Mouse (Mus musculus): ENCODE data around the gene Rpl12. TPM values are rescaled to one million over a fixed set of nuclear protein-coding genes. Genes with fewer than 3 reads are reported as not detected.

Gene Rpl12
- polyA plus RNA-seq, 2 experiments = 162 to 646 TPM

- TF ChIP-seq EP300 (IDR thresholded peaks at IDR 0.05; ENCODE audit: low read depth) = no peak
- TF ChIP-seq CTCF (IDR thresholded peaks at IDR 0.05; ENCODE audit: low read depth) = no peak
- Histone ChIP-seq H3K9ac (replicated peaks) (peak overlapping the region; percentile 16; the same call in 1 of the 2 replicates), H3K4me2 (ENCODE audit: low read depth) (peak overlapping the region; percentile 86), H3K27ac (peak overlapping the region; percentile 33), H3K4me1 (replicated peaks; ENCODE audit: control insufficient read depth in 2 of 2, insufficient read depth in 2 of 2, low read length in 1 of 2) (peaks cover 11 to 26% of the 10 kb centered on the region in 2 experiments), H3K27me3 (ENCODE audit: control insufficient read depth, insufficient read depth, low read length) (no peaks in the 10 kb centered on the region), H3K4me3 (ENCODE audit: insufficient read depth in 1 of 2, low read depth in 2 of 2, low read length in 2 of 2) (no peak overlapping the region; a peak in 1 of 4 replicates), H3K9me3 (ENCODE audit: control insufficient read depth, low read length) (no peaks in the 10 kb centered on the region), H3K36me3 (replicated peaks; ENCODE audit: control insufficient read depth, insufficient read depth, low read depth) (peaks cover 19% of the 10 kb centered on the region)
- DNase-seq (ENCODE audit: low read depth in 3 of 3, low spot score in 3 of 3) (no peak), ATAC-seq (ENCODE audit: insufficient read depth) (no peak)
- WGBS (ENCODE audit: insufficient replicate concordance) = 22% methylated on average over 10 of the region's 10 CpGs
Observed at GRCm38 (mm10) chr2:32964659-32965457, 3.5 kb downstream of the Rpl12 start.

GRCm38 (mm10) chr2:32965511-32966183, 4.3 kb downstream of the Rpl12 start:
- Histone ChIP-seq H3K4me2 (ENCODE audit: low read depth) (peak overlapping the region; percentile 89), H3K36me3 (replicated peaks; ENCODE audit: control insufficient read depth, insufficient read depth, low read depth) (peaks cover 19% of the 10 kb centered on the region), H3K9ac (replicated peaks) (peak overlapping the region; percentile 92), H3K27ac (peak overlapping the region; percentile 86), H3K4me3 (ENCODE audit: insufficient read depth in 1 of 2, low read depth in 2 of 2, low read length in 2 of 2) (peak overlapping the region in 1 of 2 experiments; percentile 80; a peak in 2 of 4 replicates), H3K27me3 (ENCODE audit: control insufficient read depth, insufficient read depth, low read length) (no peaks in the 10 kb centered on the region), H3K4me1 (replicated peaks; ENCODE audit: control insufficient read depth in 2 of 2, insufficient read depth in 2 of 2, low read length in 1 of 2) (peaks cover 11 to 24% of the 10 kb centered on the region in 2 experiments), H3K9me3 (ENCODE audit: control insufficient read depth, low read length) (no peaks in the 10 kb centered on the region)
- WGBS (ENCODE audit: insufficient replicate concordance) = 8% methylated on average over 7 of the region's 7 CpGs
- no peak for DNase-seq (ENCODE audit: low read depth in 3 of 3, low spot score in 3 of 3)
- ATAC-seq (ENCODE audit: insufficient read depth) = no peak
- TF ChIP-seq CTCF (IDR thresholded peaks at IDR 0.05; ENCODE audit: low read depth) (no peak), EP300 (IDR thresholded peaks at IDR 0.05; ENCODE audit: low read depth) (no peak)

- TF ChIP-seq EP300 (IDR thresholded peaks at IDR 0.05; ENCODE audit: low read depth) = no peak
- TF ChIP-seq CTCF (IDR thresholded peaks at IDR 0.05; ENCODE audit: low read depth) = no peak
- H3K4me1 ChIP-seq (replicated peaks; ENCODE audit: control insufficient read depth in 2 of 2, insufficient read depth in 2 of 2, low read length in 1 of 2) = peaks cover 11 to 20% of the 10 kb centered on the region in 2 experiments
- peak overlapping the region; percentile 89 for H3K4me2 ChIP-seq (ENCODE audit: low read depth)
- H3K9me3 ChIP-seq (ENCODE audit: control insufficient read depth, low read length) = no peaks in the 10 kb centered on the region
- DNase-seq (ENCODE audit: low read depth in 3 of 3, low spot score in 3 of 3) = no peak
- peak overlapping the region; percentile 74 to 80 for H3K4me3 ChIP-seq (ENCODE audit: insufficient read depth in 1 of 2, low read depth in 2 of 2, low read length in 2 of 2)
- peaks cover 19% of the 10 kb centered on the region for H3K36me3 ChIP-seq (replicated peaks; ENCODE audit: control insufficient read depth, insufficient read depth, low read depth)
- H3K9ac ChIP-seq (replicated peaks) = peak overlapping the region; percentile 92
- H3K27me3 ChIP-seq (ENCODE audit: control insufficient read depth, insufficient read depth, low read length) = no peaks in the 10 kb centered on the region
- 4% methylated on average over 13 of the region's 13 CpGs for WGBS (ENCODE audit: insufficient replicate concordance)
- ATAC-seq (ENCODE audit: insufficient read depth) = no peak
- H3K27ac ChIP-seq = peak overlapping the region; percentile 86
Observed at GRCm38 (mm10) chr2:32966184-32966688, 4.9 kb downstream of the Rpl12 start.

GRCm38 (mm10) chr2:32966689-32967631, 5.6 kb downstream of the Rpl12 start:
- under 1% methylated on average over 55 of the region's 55 CpGs for WGBS (ENCODE audit: insufficient replicate concordance)
- ATAC-seq (ENCODE audit: insufficient read depth) (peak; percentile 80), DNase-seq (ENCODE audit: low read depth in 3 of 3, low spot score in 3 of 3) (peak; percentile 66 to 70 (median 68))
- H3K9me3 ChIP-seq (ENCODE audit: control insufficient read depth, low read length) = no peaks in the 10 kb centered on the region
- TF ChIP-seq CTCF (IDR thresholded peaks at IDR 0.05; ENCODE audit: low read depth) (peak; percentile 83), EP300 (IDR thresholded peaks at IDR 0.05; ENCODE audit: low read depth) (no peak)
- H3K36me3 ChIP-seq (replicated peaks; ENCODE audit: control insufficient read depth, insufficient read depth, low read depth) = peaks cover 19% of the 10 kb centered on the region
- H3K4me2 ChIP-seq (ENCODE audit: low read depth) = peak overlapping the region; percentile 89
- H3K9ac ChIP-seq (replicated peaks) = peak overlapping the region; percentile 92
- peaks cover 11 to 20% of the 10 kb centered on the region in 2 experiments for H3K4me1 ChIP-seq (replicated peaks; ENCODE audit: control insufficient read depth in 2 of 2, insufficient read depth in 2 of 2, low read length in 1 of 2)
- H3K27ac ChIP-seq = peak overlapping the region; percentile 86
- peak overlapping the region; percentile 74 to 80 for H3K4me3 ChIP-seq (ENCODE audit: insufficient read depth in 1 of 2, low read depth in 2 of 2, low read length in 2 of 2)
- no peaks in the 10 kb centered on the region for H3K27me3 ChIP-seq (ENCODE audit: control insufficient read depth, insufficient read depth, low read length)

All from liver, embryonic 14.5 days (tissue).